Mouse (Mus musculus): Measurements from ENCODE around the gene Olfr763.
"Not testable (repeated sequence)": the region's sequence is repeated elsewhere in the genome, so short reads cannot be mapped to it uniquely, and the experiment has no call there.

Gene Olfr763

DNA sequence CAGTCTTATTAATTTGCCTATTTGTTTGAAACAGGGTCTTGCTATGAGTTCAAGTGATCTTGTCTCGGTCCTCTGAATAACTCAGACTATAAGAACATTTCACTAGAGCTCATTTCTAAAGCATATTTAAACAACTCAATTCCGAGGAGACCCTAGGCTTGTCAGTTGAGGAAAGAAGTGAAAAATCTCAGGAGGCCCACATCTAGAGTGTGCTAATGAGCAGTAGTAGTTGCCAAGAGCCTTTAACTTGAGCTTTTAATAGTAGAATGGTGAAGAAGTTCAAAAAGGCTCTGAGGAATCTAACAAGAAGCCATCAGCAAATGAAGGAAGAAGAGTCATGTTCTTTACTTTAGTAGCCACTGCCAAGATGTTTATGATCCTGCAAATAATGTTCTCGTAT, 29.2 kb downstream of the Olfr763 start, which contains the start of gene Olfr764-ps1:
Gene Olfr764-ps1, minus strand, starts transcription at position 101 of the 400 bp plus-strand sequence.
- DNase-seq (ENCODE audit: low read depth, low spot score): no peak

DNA sequence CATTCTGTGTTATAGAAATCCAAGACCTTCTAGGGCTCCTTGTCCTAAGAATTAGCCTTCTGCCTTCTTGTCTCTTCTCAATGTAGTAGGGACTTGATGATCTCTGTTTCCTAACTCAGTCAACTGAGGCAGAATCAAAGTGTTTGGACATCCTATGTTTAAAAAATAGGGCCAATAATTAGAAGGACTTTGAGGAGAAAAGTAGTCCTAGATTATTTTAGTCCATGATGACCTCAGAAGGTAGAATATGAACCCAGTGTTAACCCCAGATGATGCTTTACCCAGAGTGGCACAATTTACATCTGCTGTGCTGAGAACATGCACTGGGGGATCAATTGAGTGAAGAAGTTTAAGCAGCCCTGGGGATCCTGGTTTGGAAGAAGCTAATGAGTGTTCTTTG, 39.3 kb downstream of the Olfr763 start, which contains the start of gene Olfr765:
Gene Olfr765, minus strand, starts transcription at position 101 of the 400 bp plus-strand sequence.
- not testable (repeated sequence) for DNase-seq (ENCODE audit: low read depth, low spot score)
